Mouse (Mus musculus) cerebellum, adult 2 months (tissue): Measurements from ENCODE around the gene Parp2.

Source experiments
- CTCF ChIP-seq: fragments of 200-500 bp; IDR thresholded peaks from 2 replicates; pipeline ENCODE4 v1.5.1; 2011; ENCODE audit warnings: low read depth, mild to moderate bottlenecking, control low read depth, low read length, moderate library complexity, borderline replicate concordance; ENCODE audit not compliant: insufficient read depth
- POLR2A ChIP-seq: fragments of 200-500 bp; IDR thresholded peaks from 2 replicates; pipeline ENCODE4 v1.6.1; 2011; ENCODE audit warnings: low read length, control low read depth, borderline replicate concordance; ENCODE audit not compliant: insufficient read depth

GRCm38 (mm10) chr14:50765736-50766135 is 41.9 kb upstream of the Parp2 start:
- no peak for TF ChIP-seq CTCF
- TF ChIP-seq POLR2A, result no peak
